Mouse (Mus musculus) lung, postnatal 14 days (tissue): ENCODE data around the gene Vezf1.

ENCODE experiments used
- DNase-seq: peaks from one replicate; pipeline ENCODE4 v3.0.0; 2021

The Vezf1 gene

GRCm38 (mm10) chr11:88054589-88054988 lies 13.5 kb upstream of the Vezf1 start:
- DNase-seq, result peak; percentile 66

GRCm38 (mm10) chr11:88055777-88056176 lies 12.3 kb upstream of the Vezf1 start:
- DNase-seq, result no peak

GRCm38 (mm10) chr11:88057788-88058187 lies 10.3 kb upstream of the Vezf1 start:
- DNase-seq, result no peak

GRCm38 (mm10) chr11:88059141-88059540 lies 8.9 kb upstream of the Vezf1 start:
- peak; percentile 45 for DNase-seq

DNA sequence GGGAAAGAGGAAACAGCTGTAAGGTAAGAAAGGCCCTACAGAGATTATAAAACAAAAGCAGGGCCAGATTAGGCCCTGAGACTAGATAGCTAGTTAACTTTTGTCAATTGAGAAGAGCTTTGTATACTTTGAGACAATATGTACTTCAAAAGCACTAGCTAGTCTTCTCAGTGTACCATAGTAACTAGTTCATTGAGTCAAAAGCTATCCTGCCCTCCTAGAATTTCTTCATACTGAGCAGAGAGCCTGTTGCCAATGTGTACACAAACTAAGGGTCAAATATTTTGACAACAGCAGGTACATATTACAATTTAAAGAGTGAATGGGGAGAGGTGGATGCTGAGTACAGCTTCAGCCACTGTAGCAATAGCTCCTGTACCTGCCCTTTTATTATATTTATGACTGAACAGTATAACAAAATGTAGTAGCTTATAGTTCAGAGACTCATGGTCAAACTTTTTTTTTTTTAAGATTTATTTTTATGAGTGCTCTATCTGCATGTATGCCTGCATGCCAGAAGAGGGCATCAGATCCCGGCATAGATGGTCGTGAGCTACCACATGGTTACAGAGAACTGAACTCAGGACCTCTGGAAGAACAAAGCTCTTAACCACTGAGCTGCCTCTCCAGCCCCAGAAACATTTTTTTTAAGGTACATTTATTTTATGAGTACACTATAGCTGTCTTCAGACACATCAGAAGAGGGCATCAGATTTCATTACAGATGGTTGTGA lies 6.0 kb upstream of the Vezf1 start:
- no peak for DNase-seq

GRCm38 (mm10) chr11:88065732-88066131 lies 2.3 kb upstream of the Vezf1 start:
- DNase-seq, result no peak

- peak; percentile 14 for DNase-seq
Measured at GRCm38 (mm10) chr11:88067191-88067585, 891 bp upstream of the Vezf1 start.

GRCm38 (mm10) chr11:88068411-88069245 lies 549 bp downstream of the Vezf1 start:
- peak; percentile 72 for DNase-seq

DNA sequence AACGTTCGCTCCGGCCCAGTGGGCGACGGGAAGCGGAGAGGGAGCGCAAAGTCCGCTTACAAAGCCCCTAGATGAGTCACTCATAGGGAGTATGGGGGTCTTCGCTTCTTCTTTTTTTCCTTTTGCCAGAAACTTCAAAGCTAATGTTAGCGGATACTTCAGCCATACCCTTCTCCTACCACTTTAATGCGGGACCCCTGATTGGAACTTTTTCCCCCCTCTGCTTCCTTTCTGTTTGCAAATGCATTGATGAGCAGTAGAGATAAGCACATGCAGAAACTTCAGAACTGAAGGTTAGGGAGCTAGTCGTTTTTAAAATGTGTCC lies 1.1 kb downstream of the Vezf1 start:
- no peak for DNase-seq

DNA sequence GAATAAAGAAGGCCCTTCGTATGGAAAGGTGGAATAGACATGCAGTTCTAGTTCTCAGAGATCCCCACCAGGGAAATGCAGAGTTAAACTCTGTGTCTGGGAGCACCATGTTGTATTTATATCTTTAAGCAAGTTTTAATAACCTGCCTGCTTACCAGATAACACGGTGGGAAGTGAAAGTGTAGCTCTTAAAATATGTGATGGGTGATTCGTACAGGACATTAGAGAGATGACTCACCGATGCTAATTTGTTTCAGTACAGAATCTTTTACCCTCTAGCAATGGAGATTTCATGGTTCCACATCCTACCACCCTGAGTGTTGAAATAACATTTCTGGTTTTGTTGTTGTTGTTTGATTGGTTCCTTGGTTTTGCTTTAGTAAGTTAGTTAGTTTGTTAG lies 2.3 kb downstream of the Vezf1 start:
- DNase-seq, result no peak

GRCm38 (mm10) chr11:88071113-88071512 lies 3.0 kb downstream of the Vezf1 start:
- no peak for DNase-seq

GRCm38 (mm10) chr11:88073343-88073875 lies 5.3 kb downstream of the Vezf1 start:
- DNase-seq, result no peak

DNA sequence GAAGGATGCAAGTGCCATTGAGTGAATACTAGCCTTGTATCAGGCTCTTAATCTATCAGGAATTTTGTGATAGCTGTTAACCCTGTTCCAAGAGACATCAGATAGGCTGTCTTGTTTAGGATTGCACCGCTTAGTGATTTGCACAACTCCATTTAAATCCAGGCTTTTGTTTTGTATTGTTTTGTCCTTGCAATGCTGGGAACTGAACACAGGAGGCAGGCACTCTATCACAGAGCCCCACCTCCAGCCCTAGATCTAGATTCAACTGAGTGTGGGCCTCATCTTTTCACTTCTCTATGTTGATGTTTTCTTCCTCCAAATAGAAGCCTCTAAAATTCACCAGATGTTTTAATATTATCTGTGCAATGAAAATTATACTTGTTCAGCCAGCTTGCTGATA lies 7.6 kb downstream of the Vezf1 start:
- no peak for DNase-seq

DNA sequence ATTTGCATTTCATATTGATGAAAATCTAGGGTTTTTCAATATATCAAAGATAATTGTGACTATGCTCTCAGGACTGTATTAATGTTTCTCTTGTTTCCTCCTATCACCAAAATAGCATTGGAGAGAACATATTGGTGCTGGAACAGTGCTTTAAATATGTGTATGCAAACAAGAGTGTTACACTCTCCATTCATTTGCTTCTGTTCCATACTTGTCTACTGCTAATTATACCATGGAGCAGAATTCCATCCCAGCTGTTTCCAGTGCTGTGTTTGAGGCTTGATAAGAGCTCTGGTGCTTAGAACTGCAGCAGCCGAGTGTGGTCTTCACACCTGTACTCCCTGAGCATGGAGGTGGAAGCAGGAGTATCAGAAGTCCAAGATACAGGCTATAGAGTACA lies 8.3 kb downstream of the Vezf1 start:
- DNase-seq, result no peak

- no peak for DNase-seq
Measured at GRCm38 (mm10) chr11:88083699-88084098, 15.6 kb downstream of the Vezf1 start.

GRCm38 (mm10) chr11:88086737-88087627 lies 18.9 kb downstream of the Vezf1 start:
- DNase-seq, result peak; percentile 91

GRCm38 (mm10) chr11:88089150-88089549 lies 21.1 kb downstream of the Vezf1 start:
- DNase-seq, result no peak

GRCm38 (mm10) chr11:88090293-88090692 lies 22.2 kb downstream of the Vezf1 start:
- no peak for DNase-seq

GRCm38 (mm10) chr11:88091949-88092348 lies 23.9 kb downstream of the Vezf1 start:
- DNase-seq, result no peak

GRCm38 (mm10) chr11:88097173-88097572 lies 29.1 kb downstream of the Vezf1 start:
- DNase-seq, result peak; percentile 45

- DNase-seq, result no peak
Measured at GRCm38 (mm10) chr11:88098021-88098729, 30.1 kb downstream of the Vezf1 start, which contains the start of gene Cuedc1. Cuedc1 (plus strand) TSS chr11:88098058.
